Mouse (Mus musculus) retina, postnatal 1 day (tissue): ENCODE results near the gene Pdpk1.

ENCODE experiments used
- DNase-seq: peaks from one replicate; pipeline ENCODE4 v3.0.0-alpha.2; 2012

The Pdpk1 gene

DNA sequence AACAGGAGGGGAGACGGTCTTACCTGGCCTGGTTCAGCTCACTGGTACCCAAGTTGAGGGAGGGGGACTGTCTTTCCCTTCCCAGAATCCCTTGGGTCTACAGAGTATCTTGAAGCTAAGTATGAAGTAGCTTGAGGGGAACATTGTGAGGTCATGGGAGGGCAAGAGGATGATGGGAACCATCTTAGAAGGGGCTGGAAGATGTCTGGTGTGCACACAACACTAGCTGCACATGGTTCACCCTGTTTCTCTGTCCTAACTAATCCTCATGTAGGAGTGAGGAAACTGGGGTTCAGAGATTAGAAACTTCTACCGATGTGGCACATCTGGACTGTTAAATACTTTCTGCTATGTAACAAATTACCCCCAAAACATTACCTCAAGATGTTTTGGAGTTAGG, at the start of gene Pdpk1:
TSS of gene Pdpk1 (minus strand) at position 101 of the 400 bp plus-strand sequence.
- DNase-seq, result no peak

DNA sequence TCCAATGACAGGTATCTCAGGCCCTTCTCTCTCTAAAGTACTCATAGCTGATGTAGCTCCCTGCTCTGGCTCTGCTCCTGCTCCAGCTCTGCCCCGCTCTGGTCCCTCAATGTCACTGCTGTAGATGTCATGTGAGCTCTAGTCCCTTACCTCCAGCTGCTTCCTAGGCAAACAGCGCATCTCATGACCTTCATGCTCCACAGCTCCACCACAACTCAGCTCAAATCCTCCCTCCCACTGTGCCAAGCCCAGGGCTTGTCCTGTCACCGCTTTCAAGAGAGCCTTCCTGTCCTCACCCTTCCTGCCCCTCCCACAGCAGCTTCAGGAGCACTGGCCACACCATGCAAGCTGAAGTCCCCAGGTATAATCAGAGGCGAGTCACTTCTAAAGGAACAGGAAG, 49.0 kb upstream of the Pdpk1 start:
- DNase-seq, result no peak

DNA sequence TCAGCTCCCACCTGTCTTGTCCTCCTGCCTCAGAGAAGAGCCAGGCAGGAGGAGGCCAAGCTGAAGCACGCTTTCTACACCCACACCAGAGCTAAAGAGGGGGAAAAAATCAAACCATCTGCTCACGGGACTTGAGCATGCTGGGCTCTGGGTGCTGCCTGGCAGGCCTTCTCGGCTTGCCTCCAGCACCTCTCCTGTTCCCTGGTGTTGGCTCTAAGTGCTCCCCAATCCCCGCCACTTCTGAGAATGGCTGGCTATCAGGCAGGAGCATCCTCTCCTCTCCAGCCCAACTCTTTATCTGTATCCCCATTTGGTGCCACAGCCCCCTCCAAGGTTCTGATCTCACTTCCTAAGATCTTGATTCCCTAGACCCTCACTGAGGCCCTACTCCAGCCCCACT, 48.5 kb upstream of the Pdpk1 start:
- no peak for DNase-seq

DNA sequence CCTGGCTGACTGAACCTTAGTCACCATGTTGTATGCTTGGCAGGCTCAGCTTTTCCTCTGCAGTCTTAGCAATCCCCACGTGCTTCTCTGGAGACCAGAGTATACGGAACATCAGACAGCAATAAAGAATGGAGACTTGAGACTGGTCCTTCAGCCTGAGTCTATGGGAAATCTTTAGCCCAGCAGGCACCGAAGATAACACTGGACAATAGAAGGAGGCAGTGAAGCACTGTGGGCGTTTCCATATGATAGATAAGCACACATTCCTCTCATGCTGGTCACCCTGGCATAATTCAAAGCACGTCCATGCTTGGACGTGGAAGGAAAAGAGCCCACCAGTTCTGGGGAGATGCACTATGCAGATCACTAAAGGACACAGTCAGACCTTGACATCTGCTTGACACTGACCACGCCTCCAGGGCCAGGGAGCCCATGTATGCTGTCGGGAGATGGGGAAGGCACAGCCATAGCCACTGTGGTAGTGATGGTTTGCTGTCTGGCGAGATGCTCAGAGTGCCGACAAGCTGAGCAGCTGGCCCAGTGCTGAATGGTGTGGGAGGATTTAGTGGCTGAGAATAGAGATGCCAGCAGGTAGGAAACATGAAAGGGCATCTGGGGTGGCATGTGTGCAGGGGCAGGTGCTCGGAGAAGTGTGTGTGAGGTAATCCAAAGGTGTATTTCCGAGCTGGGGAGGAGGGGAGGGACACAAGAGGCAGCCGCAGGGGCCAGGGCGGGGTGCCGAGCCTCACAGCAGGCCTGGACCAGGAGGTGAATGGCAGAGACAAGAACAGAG, 46.5 kb upstream of the Pdpk1 start:
- DNase-seq, result no peak

DNA sequence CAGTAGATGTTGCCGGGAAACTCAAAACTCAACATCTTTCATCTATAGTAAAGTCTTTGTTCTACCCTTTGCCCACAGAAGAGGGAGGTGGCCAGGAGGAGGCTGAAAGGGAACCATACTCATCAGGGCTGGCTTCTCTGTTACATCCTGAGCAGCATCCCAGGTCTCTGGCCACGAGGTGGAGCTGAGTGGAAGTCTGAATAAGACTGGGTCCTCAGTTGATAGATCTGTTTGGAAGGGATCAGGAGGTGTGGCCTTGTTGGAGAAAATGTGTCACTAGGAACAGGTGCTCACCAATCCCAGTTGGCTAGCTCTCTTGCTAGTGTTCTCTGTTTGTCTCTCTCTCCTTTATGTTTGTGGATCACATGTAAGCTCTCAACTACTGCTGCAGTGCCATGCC, 44.6 kb upstream of the Pdpk1 start:
- DNase-seq, result no peak

DNA sequence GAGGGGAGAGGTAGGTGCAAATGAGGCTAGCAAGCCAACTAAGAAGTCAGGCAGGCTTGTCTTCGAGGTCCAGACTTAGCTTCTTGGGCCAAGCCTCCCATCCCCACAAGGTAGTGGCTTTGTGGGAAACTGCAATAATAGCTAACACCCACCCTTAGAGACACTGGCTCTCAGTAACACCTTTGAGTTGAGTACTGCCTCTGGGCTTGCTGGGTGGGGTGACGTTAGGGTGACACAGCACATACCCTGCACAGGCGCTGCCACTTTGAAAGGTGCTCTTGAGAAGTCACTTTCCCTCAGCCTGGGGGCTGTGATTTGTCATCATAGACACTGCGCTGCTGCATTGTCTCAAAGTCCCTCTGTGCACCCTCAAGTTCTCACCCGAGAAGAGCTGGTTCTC, 43.0 kb upstream of the Pdpk1 start:
- no peak for DNase-seq

DNA sequence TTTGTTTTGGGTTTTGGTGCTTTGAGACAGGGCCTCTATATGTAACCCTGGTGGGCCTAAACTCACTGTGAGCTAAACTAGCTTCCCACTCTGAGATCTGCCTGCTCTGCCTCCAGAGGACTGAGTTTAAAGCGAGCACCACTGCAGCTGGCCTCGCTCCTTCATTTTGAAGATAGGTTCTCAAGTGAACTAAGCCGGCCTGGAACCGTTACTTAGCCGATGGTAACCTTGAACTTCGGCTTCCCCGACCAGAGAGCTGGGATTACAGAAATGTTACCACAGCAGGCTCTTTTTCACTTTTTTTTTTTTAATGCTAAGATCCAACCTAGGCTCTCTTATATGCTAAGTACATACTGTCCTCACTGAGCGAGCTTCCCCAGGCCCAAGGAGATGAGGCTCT, 42.5 kb upstream of the Pdpk1 start:
- no peak for DNase-seq

DNA sequence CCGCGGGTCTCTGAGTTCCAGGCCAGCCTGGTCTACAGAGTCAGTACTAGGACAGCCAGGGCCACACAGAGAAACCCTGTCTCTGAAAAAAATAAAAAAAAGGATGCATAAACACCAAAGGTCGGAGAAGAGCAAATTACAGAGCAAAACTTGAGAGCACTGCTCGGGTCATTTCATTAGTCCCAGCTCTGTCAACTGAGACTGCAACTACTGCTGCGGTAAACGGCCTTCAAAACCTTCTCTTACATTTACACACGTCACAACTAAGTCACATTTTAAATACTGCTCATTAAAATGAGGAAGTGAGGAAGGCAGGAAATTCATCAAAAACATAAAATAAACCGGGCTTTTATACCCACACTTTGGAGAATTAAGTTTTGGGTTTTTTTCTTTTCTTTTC, 42.1 kb upstream of the Pdpk1 start:
- DNase-seq, result no peak

DNA sequence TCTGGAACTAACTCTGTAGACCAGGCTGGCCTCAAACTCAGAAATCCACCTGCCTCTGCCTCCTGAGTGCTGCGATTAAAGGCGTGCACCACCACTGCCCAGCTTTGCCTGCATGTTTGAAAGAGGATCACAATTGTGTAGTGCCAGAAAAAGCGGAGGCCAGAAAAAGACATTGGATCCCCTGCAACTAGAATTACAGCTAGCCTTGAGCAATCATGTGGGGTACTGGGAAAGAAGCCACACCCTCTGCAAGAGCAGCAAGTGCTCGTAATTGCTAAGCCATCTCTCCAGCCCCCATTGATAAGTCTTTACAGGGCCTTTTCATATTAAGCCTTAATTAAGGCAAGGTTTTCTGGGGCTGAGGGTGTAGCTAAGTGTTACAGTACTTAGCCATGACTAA, 40.8 kb upstream of the Pdpk1 start:
- no peak for DNase-seq

DNA sequence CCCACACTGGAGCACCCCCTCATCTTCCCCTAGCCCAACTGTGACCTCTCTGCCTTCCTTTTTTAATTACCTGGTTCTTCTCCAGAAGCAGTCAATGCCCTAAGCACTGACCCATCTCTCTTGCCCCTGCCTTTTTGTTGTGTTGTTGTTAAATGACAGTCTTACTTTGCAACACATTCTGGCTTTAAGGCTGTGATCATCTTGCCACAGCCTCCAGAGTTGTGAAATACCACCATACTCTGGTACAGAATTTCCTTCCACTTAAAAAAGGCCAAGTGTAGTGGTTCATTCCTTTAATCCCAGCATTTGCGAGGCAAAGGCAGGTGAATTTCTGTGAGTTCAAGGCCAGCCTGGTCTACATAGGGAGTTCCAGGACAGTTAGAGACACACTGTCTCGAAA, 40.2 kb upstream of the Pdpk1 start:
- no peak for DNase-seq

DNA sequence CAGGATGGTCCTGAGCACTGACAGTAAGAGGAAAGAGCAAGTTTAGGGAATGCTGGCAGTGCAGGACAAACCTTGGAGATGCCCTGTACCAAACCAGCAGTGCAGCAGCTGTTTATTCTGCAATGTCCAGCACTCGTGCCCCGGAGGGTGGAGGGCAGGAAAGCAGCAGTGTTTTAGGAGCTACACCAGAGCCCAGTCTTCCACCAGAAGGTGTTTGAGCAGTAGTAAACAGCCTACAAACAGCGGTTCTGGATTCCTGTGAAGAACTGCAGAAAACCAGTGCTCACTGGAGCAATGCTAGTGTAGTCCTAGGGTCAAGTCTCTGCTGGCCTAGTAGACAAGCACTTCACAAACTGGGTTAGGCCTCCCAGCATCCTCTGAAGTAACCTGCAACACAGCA, 23.5 kb upstream of the Pdpk1 start:
- DNase-seq, result no peak

DNA sequence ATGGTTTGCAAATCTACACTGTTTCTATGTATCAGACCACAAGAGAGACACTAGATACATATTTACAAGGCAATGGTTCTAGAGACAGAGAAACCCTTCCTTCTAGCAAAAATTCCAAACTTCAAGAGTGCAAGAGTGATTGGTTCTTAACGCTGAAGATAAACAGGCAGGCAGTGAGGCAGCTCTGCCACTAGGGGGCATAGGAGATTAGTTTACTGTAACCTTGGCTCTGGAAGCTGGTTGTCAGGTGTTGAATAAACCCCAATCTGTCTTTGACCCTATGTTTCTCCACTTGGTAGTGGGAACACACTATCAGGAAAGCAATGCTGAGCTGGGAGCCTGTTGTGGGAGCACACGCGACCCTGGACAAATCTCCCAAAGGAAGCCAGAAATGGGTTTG, 22.7 kb upstream of the Pdpk1 start:
- DNase-seq, result peak; percentile 80

DNA sequence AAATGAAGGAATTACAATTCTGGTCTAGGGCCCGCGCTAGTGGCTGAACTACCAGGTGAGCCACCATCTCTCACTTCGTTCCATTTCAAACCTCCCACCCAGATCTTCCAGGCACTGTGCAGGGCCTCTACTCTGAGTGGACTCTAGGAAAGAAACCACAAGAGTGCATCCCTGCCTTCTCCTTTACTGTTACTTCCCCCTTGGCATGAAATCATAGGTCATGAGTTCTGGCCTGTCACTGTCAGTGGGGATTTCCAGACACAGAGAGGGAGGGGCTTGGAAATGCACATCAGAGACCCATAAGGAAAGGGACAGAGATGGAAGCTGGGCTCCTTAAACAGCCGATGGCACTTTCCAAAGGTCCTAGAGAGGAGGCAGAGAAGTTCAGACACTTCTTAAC, 21.0 kb upstream of the Pdpk1 start:
- no peak for DNase-seq

DNA sequence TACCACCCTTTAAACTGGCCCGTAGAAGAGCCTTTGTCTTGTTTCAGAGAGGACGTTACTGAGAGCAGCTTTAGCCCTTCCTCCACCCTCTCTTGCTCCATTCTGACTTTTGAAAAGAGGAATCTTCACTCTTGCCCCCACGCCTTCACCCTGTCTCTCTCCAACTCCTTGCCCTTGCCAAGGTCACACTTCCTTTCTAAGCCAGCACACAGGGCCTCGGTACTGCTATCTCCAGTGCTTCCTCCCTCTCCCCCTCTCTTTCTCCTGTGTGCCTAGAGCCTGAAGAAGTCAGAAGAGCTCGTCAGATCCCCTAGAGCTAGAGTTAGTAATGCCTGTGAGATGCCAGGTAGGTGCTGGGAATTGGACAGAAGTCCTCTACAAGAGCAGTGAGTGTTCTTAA, 20.0 kb upstream of the Pdpk1 start:
- no peak for DNase-seq

DNA sequence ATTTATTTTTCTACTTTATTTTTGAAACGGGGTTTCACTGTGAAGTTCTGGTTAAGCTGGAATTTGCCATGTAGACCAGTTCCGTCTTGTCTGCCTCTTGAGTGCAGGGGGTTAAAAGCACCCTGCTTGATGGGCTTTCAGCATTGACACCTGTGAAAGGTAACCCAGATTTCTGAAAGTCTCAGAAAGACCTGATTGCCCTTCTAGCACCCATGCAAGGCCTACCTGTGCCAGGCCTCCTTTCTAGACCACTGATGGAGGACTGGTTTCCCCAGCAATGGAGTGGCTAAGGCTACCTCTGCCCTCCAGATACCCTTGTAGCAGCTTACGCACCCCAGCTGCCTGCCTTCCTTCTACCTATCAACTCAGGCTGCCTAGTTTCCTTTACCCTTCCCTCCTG, 19.4 kb upstream of the Pdpk1 start:
- DNase-seq, result no peak

DNA sequence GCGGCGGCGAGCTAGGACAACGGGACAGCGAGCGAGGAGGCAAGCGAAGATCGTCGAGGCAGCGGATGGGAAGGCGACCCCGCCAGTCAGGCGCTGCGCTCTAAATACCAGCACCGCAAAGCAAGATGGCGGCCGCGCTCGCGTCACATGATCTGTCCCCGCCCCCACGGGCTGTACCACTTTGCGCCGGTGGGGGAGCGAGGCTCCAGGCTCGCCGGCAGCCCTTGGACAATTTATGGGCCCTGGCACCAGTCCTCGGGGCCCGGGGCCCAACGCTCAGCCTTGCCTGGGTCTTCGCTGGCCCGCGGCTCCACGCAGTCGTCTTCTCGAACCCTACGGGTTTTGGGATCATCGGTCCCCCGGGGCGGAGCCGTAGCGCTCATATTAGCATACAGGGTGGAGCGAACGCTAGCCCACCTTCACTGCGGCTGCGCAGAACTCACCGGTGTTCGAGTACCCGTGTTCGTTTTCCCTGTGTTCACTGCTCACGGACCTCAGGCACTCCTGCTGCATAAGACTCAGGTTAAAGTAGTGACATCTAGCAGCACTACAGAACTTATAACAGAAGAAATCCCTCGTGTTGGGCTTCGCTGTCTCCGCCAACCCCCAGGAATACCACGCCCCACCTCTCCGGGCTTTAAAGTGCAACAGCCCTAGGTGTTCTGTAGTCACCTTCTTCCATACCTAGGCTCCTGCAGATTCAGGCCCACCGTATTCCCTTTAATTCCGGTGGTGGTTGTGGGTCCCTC, 18.8 kb upstream of the Pdpk1 start, which contains the start of gene Atp6v0c:
TSS of gene Atp6v0c (minus strand) at position 386 of the 749 bp plus-strand sequence.
- peak; percentile 97 for DNase-seq

DNA sequence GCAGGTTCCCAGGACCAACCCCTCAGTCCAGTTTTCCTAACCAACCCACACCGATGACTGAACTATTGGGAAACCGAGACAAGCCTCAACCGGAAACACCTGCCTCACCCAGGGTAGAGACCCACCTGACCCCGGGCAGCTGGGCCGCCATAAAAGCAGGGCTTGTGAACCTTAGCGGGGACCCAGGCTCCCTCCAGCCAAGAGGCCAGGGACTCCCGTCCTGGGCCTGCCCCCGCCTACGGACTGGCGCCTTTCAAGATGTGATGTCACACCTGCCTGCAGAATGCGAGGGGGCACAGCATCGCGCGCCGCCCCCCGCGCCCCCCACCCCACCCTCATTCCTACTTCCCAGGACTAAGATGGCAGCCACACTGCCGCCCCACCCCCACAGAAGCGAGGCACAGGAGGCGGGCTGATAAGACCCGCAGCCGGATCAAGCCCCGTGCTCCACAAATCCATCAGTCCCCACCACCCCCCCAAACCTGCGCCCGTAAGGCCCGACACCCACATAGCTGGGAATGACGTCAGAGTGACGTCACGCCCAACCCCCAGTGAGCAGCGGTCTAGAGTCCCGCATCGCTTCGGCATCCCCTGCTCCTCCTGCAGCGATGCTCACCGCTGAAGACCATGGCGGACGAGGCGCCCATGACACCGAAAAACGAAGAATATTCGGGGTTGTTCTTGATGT, 18.0 kb upstream of the Pdpk1 start:
- DNase-seq, result peak; percentile 82

DNA sequence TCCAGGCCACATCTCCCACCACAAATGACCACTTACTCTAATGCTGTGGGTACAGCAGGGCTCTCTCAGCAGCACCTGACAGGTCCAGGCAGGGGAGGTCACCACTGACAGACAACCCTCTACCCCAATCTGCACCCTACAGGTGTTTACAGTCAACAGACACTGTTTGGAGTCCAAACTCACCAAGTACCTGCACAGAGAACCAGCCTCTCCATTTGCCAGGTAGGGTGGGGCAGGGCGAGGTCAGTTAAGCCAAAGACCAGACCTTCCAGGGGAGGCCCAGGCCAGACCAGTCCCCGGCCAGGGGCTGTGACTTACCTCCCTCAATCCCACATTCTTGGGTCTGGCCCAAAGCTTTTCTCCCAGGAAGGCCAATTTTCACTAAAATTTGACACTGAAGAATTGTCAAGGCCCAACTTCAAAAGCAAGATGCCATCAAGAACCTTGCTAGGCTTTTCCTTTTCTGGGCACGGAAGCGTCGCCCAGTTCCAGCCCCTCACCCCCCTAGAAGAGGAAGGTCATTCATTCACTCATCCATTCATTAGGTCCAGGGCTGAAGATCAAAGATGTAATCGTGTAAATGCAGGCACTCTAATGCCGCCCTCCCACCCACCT, 17.3 kb upstream of the Pdpk1 start:
- no peak for DNase-seq

DNA sequence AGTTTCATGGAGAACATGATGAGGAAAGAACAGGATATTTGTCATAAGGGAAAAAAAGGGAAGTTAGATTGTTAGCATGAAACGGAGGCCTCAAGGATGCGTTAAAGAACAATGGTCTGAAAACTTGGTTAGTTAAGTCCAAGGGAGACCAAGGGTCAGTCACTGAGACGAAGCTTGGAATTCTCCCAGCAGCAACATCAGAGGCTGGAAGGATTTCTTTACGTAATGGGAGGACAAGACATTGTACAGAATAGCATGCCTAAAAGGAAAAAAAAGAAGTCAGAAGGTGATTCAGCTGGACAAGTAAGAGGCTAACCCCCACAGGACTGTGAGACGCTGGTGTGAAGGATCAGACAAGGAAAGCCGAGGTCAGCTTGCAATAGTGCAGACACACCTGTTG, 16.4 kb upstream of the Pdpk1 start:
- no peak for DNase-seq

DNA sequence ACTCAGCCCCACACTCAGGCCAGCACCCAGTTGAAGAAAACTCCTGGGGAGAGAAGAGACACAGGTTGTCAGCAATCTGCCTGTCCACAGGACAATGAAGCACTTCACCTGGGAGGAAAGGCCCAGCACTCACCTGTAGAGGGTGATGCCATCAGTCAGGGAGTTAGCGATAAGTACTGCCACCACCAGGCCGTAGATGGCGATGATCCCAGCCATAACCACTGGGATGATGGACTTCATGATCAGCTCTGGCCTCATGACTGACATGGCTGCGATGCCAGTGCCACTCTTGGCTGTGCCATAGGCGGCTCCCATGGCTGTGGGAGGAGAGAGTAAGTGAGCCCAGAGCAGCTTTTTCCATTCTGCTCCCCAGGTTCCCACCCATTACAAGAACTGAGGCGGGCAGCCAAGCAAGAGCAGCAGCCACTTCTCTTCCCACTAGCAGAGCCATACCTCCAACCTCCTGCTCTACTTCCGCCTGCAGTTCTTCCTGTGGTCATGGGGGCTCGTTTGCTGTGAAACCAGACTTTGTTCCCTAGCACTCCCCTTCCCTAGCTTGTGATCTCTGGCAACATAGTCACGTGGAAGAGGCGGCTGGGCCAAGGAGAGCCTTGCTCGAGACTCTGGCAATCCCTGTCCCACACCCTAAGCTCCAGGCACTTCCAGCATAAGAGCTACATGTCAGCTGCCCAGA, 14.0 kb upstream of the Pdpk1 start:
- no peak for DNase-seq

DNA sequence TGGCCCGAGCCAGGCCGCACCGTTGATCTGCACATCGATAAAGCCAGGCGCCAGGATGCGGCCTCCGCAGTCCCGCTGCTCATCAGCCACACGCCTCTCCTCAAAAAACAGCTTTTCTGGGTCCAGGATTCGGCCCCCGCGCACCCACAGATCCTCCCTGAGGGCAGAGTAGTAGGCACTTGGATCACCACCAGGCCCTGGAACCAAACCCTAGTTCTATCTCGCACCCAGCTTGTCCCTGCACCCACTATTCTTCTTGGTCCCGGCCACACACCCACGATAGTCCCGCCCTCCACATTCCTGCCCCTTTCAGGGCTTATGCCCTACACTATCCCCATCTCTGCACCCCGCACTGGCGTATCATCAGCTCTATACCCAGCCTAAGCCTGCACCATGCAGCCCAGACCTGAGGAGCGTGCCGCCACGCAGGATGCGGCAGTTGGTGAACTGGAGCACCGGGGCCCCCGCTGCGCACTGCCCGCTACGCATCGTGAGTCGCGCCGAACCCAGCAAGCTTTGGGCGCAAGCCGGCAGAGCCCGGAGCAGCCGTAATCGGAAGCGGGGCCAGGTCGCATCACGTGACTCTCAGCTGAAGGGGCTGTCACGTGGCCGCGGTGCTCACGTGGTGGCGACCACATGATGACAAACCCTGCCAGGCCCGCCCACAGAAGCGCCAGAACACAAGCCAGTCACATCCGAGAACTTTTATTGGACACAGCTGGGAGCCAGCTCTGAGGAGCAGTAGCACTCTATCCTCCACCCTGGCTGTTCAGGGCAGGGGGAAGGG, 12.6 kb upstream of the Pdpk1 start, which contains the start of gene Amdhd2:
TSS of gene Amdhd2 (minus strand) at position 591 of the 787 bp plus-strand sequence.
- DNase-seq, result peak; percentile 98
